In genomic region chr13:3609780-3610117, GRCm38 (mm10) we compare ENCODE assay signal across 8 mouse cellular contexts. TPM values are rescaled to one million over a fixed set of nuclear protein-coding genes. Genes with fewer than 3 reads are reported as not detected.
DNase-seq lines count a peak whose midpoint lies in the region; ATAC-seq and TF ChIP-seq lines count a peak whose summit lies in the region.

No protein-coding gene starts in this region.

- H3K79me2 ChIP-seq in myocyte (ENCODE audit: control insufficient read depth, insufficient read depth) = peaks cover 54% of the 10 kb centered on the region

- no peak for DNase-seq in kidney, postnatal 0 days (ENCODE audit: low spot score)
- DNase-seq in kidney, postnatal 25 days = no peak
- DNase-seq in retina, embryonic 14.5 days (ENCODE audit: low spot score) = no peak
- DNase-seq in layer of hippocampus, postnatal 36 days = no peak
- no peak for DNase-seq in adrenal gland, adult 2 months

- no peak for TF ChIP-seq CTCF in kidney, postnatal 0 days (IDR thresholded peaks at IDR 0.05; ENCODE audit: low read depth)

- no peaks in the 10 kb centered on the region for H3K27me3 ChIP-seq in kidney, postnatal 0 days (ENCODE audit: insufficient read depth, low read length)
- peaks cover 4% of the 10 kb centered on the region; the same call in 1 of the 2 replicates for H3K27me3 ChIP-seq in embryonic facial prominence, embryonic 12.5 days
- no peaks in the 10 kb centered on the region for H3K27me3 ChIP-seq in intestine, embryonic 16.5 days (replicated peaks; ENCODE audit: control insufficient read depth, insufficient read depth, low read length)
- no peaks in the 10 kb centered on the region for H3K27me3 ChIP-seq in myocyte (ENCODE audit: control insufficient read depth, insufficient read depth, insufficient read length)

- WGBS in kidney, postnatal 0 days = 21% methylated on average over 8 of the region's 8 CpGs
- WGBS in embryonic facial prominence, embryonic 12.5 days = 23% methylated on average over 8 of the region's 8 CpGs
- WGBS in intestine, embryonic 16.5 days = 13% methylated on average over 8 of the region's 8 CpGs

- peak overlapping the region; percentile 94 for H3K4me3 ChIP-seq in kidney, postnatal 0 days (replicated peaks; ENCODE audit: low read depth, low read length)
- peak overlapping the region; percentile 96 for H3K4me3 ChIP-seq in embryonic facial prominence, embryonic 12.5 days
- H3K4me3 ChIP-seq in intestine, embryonic 16.5 days (ENCODE audit: low read length) = peak overlapping the region; percentile 99
- H3K4me3 ChIP-seq in myocyte = peak overlapping the region; percentile 96

- peak overlapping the region; percentile 75 for H3K9ac ChIP-seq in kidney, postnatal 0 days (ENCODE audit: low read depth, low read length)
- peak overlapping the region; percentile 85; the same call in 1 of the 2 replicates for H3K9ac ChIP-seq in embryonic facial prominence, embryonic 12.5 days
- peak overlapping the region; percentile 90 for H3K9ac ChIP-seq in intestine, embryonic 16.5 days (ENCODE audit: low read depth, low read length)

- peak overlapping the region; percentile 86 for H3K4me2 ChIP-seq in kidney, postnatal 0 days (ENCODE audit: low read length)
- peak overlapping the region; percentile 59 for H3K4me2 ChIP-seq in embryonic facial prominence, embryonic 12.5 days (replicated peaks)
- H3K4me2 ChIP-seq in intestine, embryonic 16.5 days (ENCODE audit: low read depth, low read length) = peak overlapping the region; percentile 55
- H3K4me2 ChIP-seq in myocyte (ENCODE audit: low read depth) = peak overlapping the region; percentile 95

- H3K4me1 ChIP-seq in kidney, postnatal 0 days (replicated peaks; ENCODE audit: insufficient read depth, low read length) = no peaks in the 10 kb centered on the region
- no peaks in the 10 kb centered on the region for H3K4me1 ChIP-seq in embryonic facial prominence, embryonic 12.5 days
- H3K4me1 ChIP-seq in intestine, embryonic 16.5 days (ENCODE audit: control insufficient read depth, insufficient read depth, low read length) = 0 out of 2 replicates have a peak, but pooled peaks cover 3% of the 10 kb centered on the region

- H3ac ChIP-seq in myocyte (ENCODE audit: control insufficient read depth, insufficient read length) = peak overlapping the region; percentile 11

- no peak overlapping the region; the same call in 1 of the 2 replicates for H3K27ac ChIP-seq in kidney, postnatal 0 days
- H3K27ac ChIP-seq in embryonic facial prominence, embryonic 12.5 days = peak overlapping the region; percentile 97; the same call in 1 of the 2 replicates
- H3K27ac ChIP-seq in intestine, embryonic 16.5 days (ENCODE audit: low read length) = no peak overlapping the region

- no peaks in the 10 kb centered on the region for H3K9me3 ChIP-seq in kidney, postnatal 0 days (replicated peaks; ENCODE audit: low read length)
- H3K9me3 ChIP-seq in embryonic facial prominence, embryonic 12.5 days = 0 out of 2 replicates have a peak, but pooled peaks cover 4% of the 10 kb centered on the region
- peaks cover 3% of the 10 kb centered on the region; the same call in 1 of the 2 replicates for H3K9me3 ChIP-seq in intestine, embryonic 16.5 days (ENCODE audit: control insufficient read depth, low read length)

- ATAC-seq in kidney, postnatal 0 days (replicated peaks; ENCODE audit: low FRiP score, low read depth) = no peak
- no peak for ATAC-seq in embryonic facial prominence, embryonic 12.5 days (ENCODE audit: insufficient number of reproducible peaks, insufficient read depth, low FRiP score, low TSS enrichment)
- no peak for ATAC-seq in intestine, embryonic 16.5 days

- no peaks in the 10 kb centered on the region for H3K36me3 ChIP-seq in kidney, postnatal 0 days (ENCODE audit: insufficient read depth, low read length)
- no peaks in the 10 kb centered on the region for H3K36me3 ChIP-seq in embryonic facial prominence, embryonic 12.5 days
- H3K36me3 ChIP-seq in intestine, embryonic 16.5 days (ENCODE audit: control insufficient read depth, insufficient read depth, low read length) = no peaks in the 10 kb centered on the region
- H3K36me3 ChIP-seq in myocyte (ENCODE audit: control insufficient read depth, insufficient read depth) = no peaks in the 10 kb centered on the region

- no peak for TF ChIP-seq POLR2A in myocyte (IDR thresholded peaks at IDR 0.05; ENCODE audit: insufficient read length, low read depth)

TF ChIP-seq in myocyte, 11 proteins besides CTCF, POLR2A, EP300 and RAD21:
- TF ChIP-seq REST (IDR thresholded peaks at IDR 0.05; ENCODE audit: insufficient read depth, insufficient read length) (no peak), SRF (IDR thresholded peaks at IDR 0.05; ENCODE audit: control insufficient read depth, insufficient read length, low read depth) (no peak), TCF12 (IDR thresholded peaks at IDR 0.05; ENCODE audit: insufficient read depth, poor library complexity, severe bottlenecking) (no peak), USF1 (IDR thresholded peaks at IDR 0.05; ENCODE audit: low read depth) (no peak), POLR2AphosphoS2 (IDR thresholded peaks at IDR 0.05; ENCODE audit: insufficient read length, low read depth) (no peak), TCF3 (IDR thresholded peaks at IDR 0.05; ENCODE audit: insufficient read length, low read depth) (no peak), MYOG (IDR thresholded peaks at IDR 0.05; ENCODE audit: control insufficient read depth in 1 of 3, insufficient read depth in 1 of 3, insufficient read length in 2 of 3, low read depth in 2 of 3) (no peak), E2F4 (IDR thresholded peaks at IDR 0.05; ENCODE audit: insufficient read depth) (no peak), CEBPB (IDR thresholded peaks at IDR 0.05; ENCODE audit: insufficient read depth, poor library complexity, severe bottlenecking) (no peak), MYOD1 (IDR thresholded peaks at IDR 0.05; ENCODE audit: control insufficient read depth in 1 of 3, insufficient read length in 2 of 3, low read depth in 2 of 3) (no peak), MAX (IDR thresholded peaks at IDR 0.05; ENCODE audit: low read depth) (no peak)
TF ChIP-seq in myocyte: peak in this region for 0.

RNA-seq across cellular contexts. Expression of gene Fam208b, which starts 1.2 kb away (rescaled TPM):
- polyA plus RNA-seq in kidney, postnatal 0 days (2015; fragmentation: Nextera tagmentation; extraction: Ambion mirVana) = 8.3 and 8.4 TPM in 2 replicates
- polyA plus RNA-seq in embryonic facial prominence, embryonic 12.5 days (2016; fragmentation: Nextera tagmentation; extraction: Ambion mirVana) = 27.6 and 29.1 TPM in 2 replicates
- 7.2 and 7.3 TPM in 2 replicates for polyA plus RNA-seq in intestine, embryonic 16.5 days (2015; fragmentation: Nextera tagmentation; extraction: Ambion mirVana)
- 2.5 TPM for polyA plus RNA-seq in myocyte (2012; fragmentation: generic; extraction: Trizol)
- total RNA-seq in layer of hippocampus, postnatal 36 days (2021) = 10 to 100 TPM; 23.0 to 29.5 TPM
- 10 to 100 TPM; 16.9 to 29.0 TPM for total RNA-seq in adrenal gland, adult 2 months (2021)
- 0.88 and 1.4 TPM in 2 replicates for polyA plus RNA-seq in adrenal gland, adult 2 months (2012; rRNA removed)

RNA-seq across cellular contexts. Expression of gene Asb13, which starts 24.1 kb away (rescaled TPM):
- polyA plus RNA-seq in kidney, postnatal 0 days (2015; fragmentation: Nextera tagmentation; extraction: Ambion mirVana) = 9.2 and 11.7 TPM in 2 replicates
- polyA plus RNA-seq in embryonic facial prominence, embryonic 12.5 days (2016; fragmentation: Nextera tagmentation; extraction: Ambion mirVana) = 11.2 and 13.2 TPM in 2 replicates
- 6.8 and 6.9 TPM in 2 replicates for polyA plus RNA-seq in intestine, embryonic 16.5 days (2015; fragmentation: Nextera tagmentation; extraction: Ambion mirVana)
- 0.97 TPM for polyA plus RNA-seq in myocyte (2012; fragmentation: generic; extraction: Trizol)
- 10 to 100 TPM; 31.5 to 34.5 TPM for total RNA-seq in layer of hippocampus, postnatal 36 days (2021)
- 10 to 100 TPM; 13.5 to 15.9 TPM for total RNA-seq in adrenal gland, adult 2 months (2021)
- polyA plus RNA-seq in adrenal gland, adult 2 months (2012; rRNA removed) = 19.8 and 21.0 TPM in 2 replicates
